Mouse (Mus musculus) hindbrain, embryonic 12.5 days (tissue): ENCODE data around the gene Nr2c1. TPM values are rescaled to one million over a fixed set of nuclear protein-coding genes. Genes with fewer than 3 reads are reported as not detected.

Source experiments
- ATAC-seq: fragments of 200-750 bp; cut with Nextera tagmentation; 2 replicates; pipeline ENCODE4 v1.8.0; 2017; ENCODE audit warnings: moderate TSS enrichment; ENCODE audit not compliant: low FRiP score
- H3K27ac ChIP-seq: fragments of 300-500 bp; sonication (generic); 2 replicates; pipeline ENCODE4 v1.5.1; 2016; ENCODE audit warnings: mild to moderate bottlenecking
- H3K27me3 ChIP-seq: fragments of 300-500 bp; sonication (generic); 2 replicates; pipeline ENCODE4 v1.6.1; 2016; ENCODE audit warnings: mild to moderate bottlenecking
- H3K36me3 ChIP-seq: fragments of 300-500 bp; sonication (generic); 2 replicates; pipeline ENCODE4 v1.6.1; 2016; ENCODE audit warnings: mild to moderate bottlenecking
- H3K4me1 ChIP-seq: fragments of 300-500 bp; sonication (generic); 2 replicates; pipeline ENCODE4 v1.6.1; 2016
- H3K4me2 ChIP-seq: fragments of 300-500 bp; sonication (generic); replicated peaks from 2 replicates; pipeline ENCODE4 v1.6.1; 2016; ENCODE audit warnings: mild to moderate bottlenecking
- H3K4me3 ChIP-seq: fragments of 300-500 bp; sonication (generic); 2 replicates; pipeline ENCODE4 v1.5.1; 2016; ENCODE audit warnings: mild to moderate bottlenecking
- H3K9ac ChIP-seq: fragments of 300-500 bp; sonication (generic); 2 replicates; pipeline ENCODE4 v1.6.1; 2016; ENCODE audit warnings: mild to moderate bottlenecking, moderate library complexity
- H3K9me3 ChIP-seq: fragments of 300-500 bp; sonication (generic); replicated peaks from 2 replicates; pipeline ENCODE4 v1.6.1; 2016; ENCODE audit warnings: mild to moderate bottlenecking
- WGBS: fragments of 180-500 bp; shearing (Covaris S2); methylation state at CpG from one replicate; pipeline ENCODE4 v1.1.7; 2016; 5-methylcytosine and 5-hydroxymethylcytosine counted together
- polyA plus RNA-seq: library from polyadenylated mRNA; unstranded; fragments of >200 nt; fragmentation: Nextera tagmentation; extraction: Ambion mirVana; gene quantifications from 2 replicates; pipeline ENCODE4 v1.2.1, GENCODE M21; 2016

Nr2c1 gene
- polyA plus RNA-seq, 1 experiment from 2014 or later: 12.2 TPM

GRCm38 (mm10) chr10:94144581-94144980, 3.2 kb upstream of the Nr2c1 start:
- 82% methylated on average over 5 of the region's 5 CpGs for WGBS
- no peak overlapping the region for H3K9ac ChIP-seq
- no peak overlapping the region for H3K27ac ChIP-seq
- H3K4me1 ChIP-seq: peaks cover 14% of the 10 kb centered on the region
- no peak overlapping the region for H3K4me2 ChIP-seq
- peaks cover 5% of the 10 kb centered on the region; the same call in 1 of the 2 replicates for H3K36me3 ChIP-seq
- ATAC-seq: no peak
- H3K4me3 ChIP-seq: no peak overlapping the region
- H3K9me3 ChIP-seq: no peaks in the 10 kb centered on the region
- H3K27me3 ChIP-seq: no peaks in the 10 kb centered on the region

GRCm38 (mm10) chr10:94147391-94147755, 450 bp upstream of the Nr2c1 start:
- Histone ChIP-seq H3K9ac (peak overlapping the region; percentile 92), H3K27me3 (no peaks in the 10 kb centered on the region), H3K4me1 (peaks cover 18% of the 10 kb centered on the region), H3K9me3 (no peaks in the 10 kb centered on the region), H3K4me3 (peak overlapping the region; percentile 88), H3K27ac (peak overlapping the region; percentile 84; the same call in 1 of the 2 replicates), H3K36me3 (no peaks in the 10 kb centered on the region), H3K4me2 (peak overlapping the region; percentile 64)
- no peak for ATAC-seq
- WGBS: 14% methylated on average over 8 of the region's 8 CpGs

- H3K27ac ChIP-seq: no peak overlapping the region
- no peak for ATAC-seq
- no peak overlapping the region for H3K4me2 ChIP-seq
- H3K27me3 ChIP-seq: no peaks in the 10 kb centered on the region
- H3K36me3 ChIP-seq: no peaks in the 10 kb centered on the region
- H3K9ac ChIP-seq: no peak overlapping the region
- peaks cover 18% of the 10 kb centered on the region for H3K4me1 ChIP-seq
- H3K4me3 ChIP-seq: no peak overlapping the region
- H3K9me3 ChIP-seq: no peaks in the 10 kb centered on the region
- 83% methylated on average over 4 of the region's 4 CpGs for WGBS
Observed at GRCm38 (mm10) chr10:94151488-94151887, 3.7 kb downstream of the Nr2c1 start.

- Histone ChIP-seq H3K9ac (no peak overlapping the region), H3K36me3 (peaks cover 12% of the 10 kb centered on the region), H3K27ac (no peak overlapping the region), H3K9me3 (no peaks in the 10 kb centered on the region), H3K27me3 (no peaks in the 10 kb centered on the region), H3K4me2 (no peak overlapping the region), H3K4me1 (peaks cover 11% of the 10 kb centered on the region), H3K4me3 (no peak overlapping the region)
- ATAC-seq: no peak
Observed at GRCm38 (mm10) chr10:94153841-94154240, 6.0 kb downstream of the Nr2c1 start.

- no peak overlapping the region for H3K27ac ChIP-seq
- H3K27me3 ChIP-seq: no peaks in the 10 kb centered on the region
- H3K4me2 ChIP-seq: no peak overlapping the region
- no peak overlapping the region for H3K9ac ChIP-seq
- H3K4me3 ChIP-seq: no peak overlapping the region
- H3K4me1 ChIP-seq: no peaks in the 10 kb centered on the region
- no peak for ATAC-seq
- no peaks in the 10 kb centered on the region for H3K9me3 ChIP-seq
- H3K36me3 ChIP-seq: peaks cover 38% of the 10 kb centered on the region
- 93% methylated on average over 6 of the region's 6 CpGs for WGBS
Observed at GRCm38 (mm10) chr10:94158962-94159361, 11.1 kb downstream of the Nr2c1 start.

GRCm38 (mm10) chr10:94159406-94159805, 11.6 kb downstream of the Nr2c1 start:
- peaks cover 43% of the 10 kb centered on the region for H3K36me3 ChIP-seq
- 83% methylated on average over 4 of the region's 4 CpGs for WGBS
- ATAC-seq: no peak
- no peak overlapping the region for H3K27ac ChIP-seq
- H3K9me3 ChIP-seq: no peaks in the 10 kb centered on the region
- H3K4me3 ChIP-seq: no peak overlapping the region
- H3K9ac ChIP-seq: no peak overlapping the region
- no peak overlapping the region for H3K4me2 ChIP-seq
- no peaks in the 10 kb centered on the region for H3K27me3 ChIP-seq
- no peaks in the 10 kb centered on the region for H3K4me1 ChIP-seq

- no peak for ATAC-seq
- H3K36me3 ChIP-seq: peaks cover 54% of the 10 kb centered on the region
- H3K4me3 ChIP-seq: no peak overlapping the region
- no peaks in the 10 kb centered on the region for H3K27me3 ChIP-seq
- no peak overlapping the region for H3K27ac ChIP-seq
- 91% methylated on average over 5 of the region's 5 CpGs for WGBS
- no peaks in the 10 kb centered on the region for H3K9me3 ChIP-seq
- no peak overlapping the region for H3K9ac ChIP-seq
- H3K4me1 ChIP-seq: no peaks in the 10 kb centered on the region
- H3K4me2 ChIP-seq: no peak overlapping the region
Observed at GRCm38 (mm10) chr10:94161051-94161765, 13.4 kb downstream of the Nr2c1 start.

GRCm38 (mm10) chr10:94162031-94162430, 14.2 kb downstream of the Nr2c1 start:
- Histone ChIP-seq H3K4me2 (no peak overlapping the region), H3K27ac (no peak overlapping the region), H3K36me3 (peaks cover 59% of the 10 kb centered on the region), H3K9me3 (no peaks in the 10 kb centered on the region), H3K4me1 (no peaks in the 10 kb centered on the region), H3K27me3 (no peaks in the 10 kb centered on the region), H3K4me3 (no peak overlapping the region), H3K9ac (no peak overlapping the region)
- WGBS: 94% methylated on average over 7 of the region's 7 CpGs
- no peak for ATAC-seq

- H3K36me3 ChIP-seq: peaks cover 63% of the 10 kb centered on the region
- ATAC-seq: no peak
Observed at GRCm38 (mm10) chr10:94164104-94164845, 16.5 kb downstream of the Nr2c1 start.

GRCm38 (mm10) chr10:94165426-94165825, 17.6 kb downstream of the Nr2c1 start:
- ATAC-seq: no peak
- H3K9ac ChIP-seq: no peak overlapping the region
- H3K4me3 ChIP-seq: no peak overlapping the region
- H3K9me3 ChIP-seq: peaks cover 4% of the 10 kb centered on the region; the same call in 1 of the 2 replicates
- no peaks in the 10 kb centered on the region for H3K4me1 ChIP-seq
- no peaks in the 10 kb centered on the region for H3K27me3 ChIP-seq
- no peak overlapping the region for H3K4me2 ChIP-seq
- peaks cover 67% of the 10 kb centered on the region for H3K36me3 ChIP-seq
- 93% methylated on average over 16 of the region's 16 CpGs for WGBS
- no peak overlapping the region for H3K27ac ChIP-seq

More at GRCm38 (mm10) chr10:94164104-94164845, 16.5 kb downstream of the Nr2c1 start:
- WGBS: 84% methylated on average over 5 of the region's 5 CpGs
- no peak overlapping the region for H3K4me3 ChIP-seq
- H3K9me3 ChIP-seq: no peaks in the 10 kb centered on the region
- no peak overlapping the region for H3K9ac ChIP-seq
- no peak overlapping the region for H3K4me2 ChIP-seq
- no peaks in the 10 kb centered on the region for H3K27me3 ChIP-seq
- no peak overlapping the region for H3K27ac ChIP-seq
- H3K4me1 ChIP-seq: no peaks in the 10 kb centered on the region

- H3K4me2 ChIP-seq: no peak overlapping the region
- H3K27ac ChIP-seq: no peak overlapping the region
- peak; percentile 11; the same call in 1 of the 2 replicates for ATAC-seq
- H3K9me3 ChIP-seq: peaks cover 4% of the 10 kb centered on the region; the same call in 1 of the 2 replicates
- no peak overlapping the region for H3K4me3 ChIP-seq
- H3K36me3 ChIP-seq: peaks cover 70% of the 10 kb centered on the region
- 49% methylated on average over 11 of the region's 11 CpGs for WGBS
- H3K9ac ChIP-seq: no peak overlapping the region
- H3K4me1 ChIP-seq: peaks cover 9% of the 10 kb centered on the region
- no peaks in the 10 kb centered on the region for H3K27me3 ChIP-seq
Observed at GRCm38 (mm10) chr10:94167051-94167750, 19.4 kb downstream of the Nr2c1 start.

GRCm38 (mm10) chr10:94171440-94172130, 23.8 kb downstream of the Nr2c1 start:
- H3K4me1 ChIP-seq: peaks cover 22% of the 10 kb centered on the region
- no peaks in the 10 kb centered on the region for H3K27me3 ChIP-seq
- peak overlapping the region; percentile 5; the same call in 1 of the 2 replicates for H3K27ac ChIP-seq
- ATAC-seq: no peak
- no peak overlapping the region for H3K4me3 ChIP-seq
- no peak overlapping the region for H3K9ac ChIP-seq
- H3K9me3 ChIP-seq: peaks cover 4% of the 10 kb centered on the region; the same call in 1 of the 2 replicates
- peaks cover 62% of the 10 kb centered on the region for H3K36me3 ChIP-seq
- 29% methylated on average over 12 of the region's 12 CpGs for WGBS
- peak overlapping the region; percentile 11; the same call in 1 of the 2 replicates for H3K4me2 ChIP-seq
